18 mouse cellular contexts compared by ENCODE assay signal in the genomic region with DNA sequence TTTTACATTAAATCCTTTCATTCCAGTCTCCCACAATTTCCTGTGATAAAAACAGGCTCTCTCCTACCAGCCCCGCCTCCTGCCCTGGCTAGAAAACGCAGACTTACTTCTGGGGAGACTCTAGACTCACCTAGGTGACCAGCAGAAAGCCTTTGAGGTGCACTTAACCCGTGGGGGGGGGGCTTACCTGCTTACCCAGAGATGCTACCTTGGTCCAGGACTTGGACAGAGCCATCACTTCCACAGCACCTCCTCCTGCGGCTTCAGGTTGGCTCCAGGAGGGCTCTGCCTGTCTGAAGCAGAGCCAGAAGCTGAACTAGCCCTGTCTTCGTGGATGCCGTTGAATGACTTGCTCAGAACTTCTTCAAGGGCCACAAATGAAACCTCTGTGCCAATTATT. TPM values are rescaled to one million over a fixed set of nuclear protein-coding genes. Genes with fewer than 3 reads are reported as not detected.
DNase-seq lines count a peak whose midpoint lies in the region; ATAC-seq and TF ChIP-seq lines count a peak whose summit lies in the region.
"Had no signal": no experiment of that assay in that cellular context is flagged by ENCODE, and none has a peak within 500 bp of the region (broad histone marks: within the 10 kb centered on the region; RNA-seq: fewer than 3 reads in every experiment).

No protein-coding gene starts in this region.

- H3K36me3 ChIP-seq in forebrain, embryonic 14.5 days (ENCODE audit: control insufficient read depth, insufficient read depth, low read length), result no peaks in the 10 kb centered on the region
- no peaks in the 10 kb centered on the region for H3K36me3 ChIP-seq in hindbrain, embryonic 16.5 days (ENCODE audit: control insufficient read depth, insufficient read depth, low read length)
- no peaks in the 10 kb centered on the region for H3K36me3 ChIP-seq in stomach, postnatal 0 days (ENCODE audit: control insufficient read depth, insufficient read depth, low read length)
- H3K36me3 ChIP-seq: heart, embryonic 12.5 days; limb, embryonic 12.5 days; liver, embryonic 15.5 days had no signal

- no peak for TF ChIP-seq CTCF in left cerebral cortex, adult 2 months (IDR thresholded peaks at IDR 0.05)
- TF ChIP-seq CTCF in stomach, postnatal 0 days (IDR thresholded peaks at IDR 0.05; ENCODE audit: low read depth), result no peak

- peaks cover 13% of the 10 kb centered on the region; the same call in 1 of the 2 replicates for H3K27me3 ChIP-seq in forebrain, embryonic 14.5 days (replicated peaks; ENCODE audit: control insufficient read depth, insufficient read depth, low read length)
- no peaks in the 10 kb centered on the region; the same call in 1 of the 2 replicates for H3K27me3 ChIP-seq in hindbrain, embryonic 16.5 days (replicated peaks; ENCODE audit: control insufficient read depth, insufficient read depth, low read length)
- peaks cover 5% of the 10 kb centered on the region; the same call in 1 of the 2 replicates for H3K27me3 ChIP-seq in stomach, postnatal 0 days (ENCODE audit: control insufficient read depth, insufficient read depth, low read length)

- no peak for TF ChIP-seq EP300 in stomach, postnatal 0 days (optimal IDR thresholded peaks at IDR 0.05)

- H3K27ac ChIP-seq in left cerebral cortex, adult 2 months, result peak overlapping the region; percentile 76
- no peak overlapping the region for H3K27ac ChIP-seq in forebrain, embryonic 14.5 days (ENCODE audit: low read depth, low read length)
- no peak overlapping the region for H3K27ac ChIP-seq in hindbrain, embryonic 16.5 days (ENCODE audit: low read depth, low read length)
- H3K27ac ChIP-seq in stomach, postnatal 0 days (replicated peaks), result no peak overlapping the region
- H3K27ac ChIP-seq: limb, embryonic 12.5 days; liver, embryonic 15.5 days had no signal

- ATAC-seq in forebrain, embryonic 14.5 days, result no peak
- ATAC-seq in hindbrain, embryonic 16.5 days, result peak; percentile 63
- ATAC-seq in stomach, postnatal 0 days (ENCODE audit: low FRiP score, low TSS enrichment), result 0 out of 2 replicates have a peak, but pooled peaks have one; percentile 26

- intact Hi-C loops in left cerebral cortex, adult 2 months (cut with DNase I), result loop anchor here (1.0 to 10.0 kb wide), 4 partner anchors 19 to 177 kb away; partner anchors contain the start of gene Tmed3
- intact Hi-C loops in left cerebral cortex, postnatal 25 days (cut with DNase I), result loop anchor here (1.0 to 5.0 kb wide), 3 partner anchors 19 to 54 kb away; partner anchors contain the start of gene Tmed3
- intact Hi-C loops in heart, postnatal 10 days (cut with DNase I), result no loop called here

- H3K9ac ChIP-seq in forebrain, embryonic 14.5 days (ENCODE audit: low read length), result no peak overlapping the region
- H3K9ac ChIP-seq in hindbrain, embryonic 16.5 days (ENCODE audit: low read depth, low read length), result peak overlapping the region; percentile 20; the same call in 1 of the 2 replicates
- H3K9ac ChIP-seq in stomach, postnatal 0 days (ENCODE audit: low read length), result no peak overlapping the region
- H3K9ac ChIP-seq: heart, embryonic 12.5 days; limb, embryonic 12.5 days; liver, embryonic 15.5 days had no signal

- peak; percentile 18 to 21 for DNase-seq in left cerebral cortex, adult 2 months (ENCODE audit: extremely low spot score in 1 of 2, low spot score in 2 of 2)
- no peak for DNase-seq in left cerebral cortex, postnatal 25 days (ENCODE audit: low spot score in 2 of 2)
- DNase-seq in forebrain, embryonic 14.5 days (ENCODE audit: low spot score), result no peak
- DNase-seq in stomach, postnatal 0 days (ENCODE audit: low spot score), result no peak
- DNase-seq in heart, postnatal 10 days, result no peak
- no peak for DNase-seq in urinary bladder, postnatal 14 days (ENCODE audit: low spot score)
- DNase-seq: cerebellum, adult 9-10 months; kidney, adult 11 months; spleen, adult 18-20 months had no signal

- peak overlapping the region; percentile 50 for H3K4me3 ChIP-seq in left cerebral cortex, adult 2 months
- no peak overlapping the region for H3K4me3 ChIP-seq in forebrain, embryonic 14.5 days (ENCODE audit: low read depth, low read length)
- H3K4me3 ChIP-seq in hindbrain, embryonic 16.5 days (ENCODE audit: low read length), result peak overlapping the region; percentile 42
- H3K4me3 ChIP-seq in stomach, postnatal 0 days (ENCODE audit: low read depth, low read length), result no peak overlapping the region
- H3K4me3 ChIP-seq: heart, embryonic 12.5 days; limb, embryonic 12.5 days; liver, embryonic 15.5 days had no signal

- 5% methylated on average over 6 of the region's 6 CpGs for WGBS in forebrain, embryonic 14.5 days
- WGBS in hindbrain, embryonic 16.5 days, result 5% methylated on average over 6 of the region's 6 CpGs
- WGBS in stomach, postnatal 0 days, result 12% methylated on average over 6 of the region's 6 CpGs

- H3K4me1 ChIP-seq in forebrain, embryonic 14.5 days (ENCODE audit: control insufficient read depth, insufficient read depth, low read length), result 0 out of 2 replicates have a peak, but pooled peaks cover 2% of the 10 kb centered on the region
- H3K4me1 ChIP-seq in hindbrain, embryonic 16.5 days (ENCODE audit: control insufficient read depth, insufficient read depth, low read depth, low read length), result peaks cover 3% of the 10 kb centered on the region; the same call in 1 of the 2 replicates
- no peaks in the 10 kb centered on the region for H3K4me1 ChIP-seq in stomach, postnatal 0 days (replicated peaks; ENCODE audit: control insufficient read depth, insufficient read depth)
- H3K4me1 ChIP-seq: heart, embryonic 12.5 days; liver, embryonic 15.5 days had no signal

- H3K4me2 ChIP-seq in forebrain, embryonic 14.5 days (ENCODE audit: low read length), result peak overlapping the region; percentile 34; the same call in 1 of the 2 replicates
- H3K4me2 ChIP-seq in hindbrain, embryonic 16.5 days (ENCODE audit: low read length), result peak overlapping the region; percentile 72
- H3K4me2 ChIP-seq in stomach, postnatal 0 days (replicated peaks; ENCODE audit: low read depth), result no peak overlapping the region
- H3K4me2 ChIP-seq: limb, embryonic 12.5 days; liver, embryonic 15.5 days had no signal

- no peaks in the 10 kb centered on the region for H3K9me3 ChIP-seq in forebrain, embryonic 14.5 days (replicated peaks; ENCODE audit: control insufficient read depth, low read length)
- H3K9me3 ChIP-seq in hindbrain, embryonic 16.5 days (ENCODE audit: control insufficient read depth, low read length), result no peaks in the 10 kb centered on the region
- H3K9me3 ChIP-seq in stomach, postnatal 0 days (ENCODE audit: control insufficient read depth, low read length), result no peaks in the 10 kb centered on the region
- H3K9me3 ChIP-seq: heart, embryonic 12.5 days; limb, embryonic 12.5 days; liver, embryonic 15.5 days had no signal

RNA-seq across cellular contexts. Expression of gene Ankrd34c, which starts 0.4 kb away (rescaled TPM):
- total RNA-seq in left cerebral cortex, adult 2 months (2021), result 10 to 100 TPM; 10.3 to 13.8 TPM
- 10 to 100 TPM; 10.8 to 12.7 TPM for total RNA-seq in left cerebral cortex, postnatal 25 days (2021)
- polyA plus RNA-seq in forebrain, embryonic 14.5 days (2014; fragmentation: Nextera tagmentation; extraction: Ambion mirVana), result 0.03 and 0.28 TPM in 2 replicates
- polyA plus RNA-seq in hindbrain, embryonic 16.5 days (2015; fragmentation: Nextera tagmentation; extraction: Ambion mirVana), result 0.87 and 0.89 TPM in 2 replicates
- 0.04 TPM in 1 of 2 replicates, not detected in the other for polyA plus RNA-seq in stomach, postnatal 0 days (2015; fragmentation: Nextera tagmentation; extraction: Ambion mirVana)
- not detected for total RNA-seq in heart, postnatal 10 days (2021)
- total RNA-seq: adrenal gland, postnatal 25 days; gastrocnemius, postnatal 4 days; heart, postnatal 4 days; monocyte, adult 5-6 weeks had no signal
- polyA plus RNA-seq: heart, embryonic 12.5 days; limb, embryonic 12.5 days; liver, embryonic 15.5 days; stomach, embryonic 16.5 days had no signal

RNA-seq across cellular contexts. Expression of gene Tmed3, which starts 33.0 kb away (rescaled TPM):
- total RNA-seq in left cerebral cortex, adult 2 months (2021), result 10 to 100 TPM; 27.7 to 30.3 TPM
- total RNA-seq in left cerebral cortex, postnatal 25 days (2021), result 10 to 100 TPM; 29.0 to 31.4 TPM
- 54.7 and 57.8 TPM in 2 replicates for polyA plus RNA-seq in forebrain, embryonic 14.5 days (2014; fragmentation: Nextera tagmentation; extraction: Ambion mirVana)
- polyA plus RNA-seq in hindbrain, embryonic 16.5 days (2015; fragmentation: Nextera tagmentation; extraction: Ambion mirVana), result 65.5 and 65.9 TPM in 2 replicates
- polyA plus RNA-seq in stomach, postnatal 0 days (2015; fragmentation: Nextera tagmentation; extraction: Ambion mirVana), result 162 and 170 TPM in 2 replicates
- 10 to 100 TPM; 36.6 to 37.1 TPM for total RNA-seq in heart, postnatal 10 days (2021)

Comparison
In these comparisons a context has a peak if more than half of its experiments do, and no peak if none do; other contexts are left out.
1. DNase-seq: peak in left cerebral cortex, adult 2 months (2 of 2); none in left cerebral cortex, postnatal 25 days (0 of 2), forebrain, embryonic 14.5 days (single experiment), stomach, postnatal 0 days (single experiment), heart, postnatal 10 days (0 of 2) and urinary bladder, postnatal 14 days (single experiment).
2. H3K4me3 ChIP-seq: peak in left cerebral cortex, adult 2 months (single experiment) and hindbrain, embryonic 16.5 days (single experiment); none in forebrain, embryonic 14.5 days (single experiment) and stomach, postnatal 0 days (single experiment).
3. RNA of gene Ankrd34c, which starts 0.4 kb away (total RNA-seq): 10.3 to 13.8 TPM in left cerebral cortex, adult 2 months and 10.8 to 12.7 TPM in left cerebral cortex, postnatal 25 days; not detected in heart, postnatal 10 days; every median in the first group is over 10 times any median in the second.